Mouse (Mus musculus) NIH3T3 (cell line): ENCODE results near the gene Senp1.

ENCODE experiments used
- DNase-seq: peaks from one replicate; pipeline ENCODE4 v3.0.0-alpha.2; 2012; ENCODE audit warnings: low read depth

Gene Senp1

GRCm38 (mm10) chr15:98048918-98049700 is 44.4 kb downstream of the Senp1 start:
- peak; percentile 82 for DNase-seq

- DNase-seq: no peak
These were observed 49.2 kb downstream of the Senp1 start for GRCm38 (mm10) chr15:98044387-98044786.

- no peak for DNase-seq
These were observed 49.6 kb downstream of the Senp1 start for GRCm38 (mm10) chr15:98043967-98044366.

- no peak for DNase-seq
These were observed 51.0 kb downstream of the Senp1 start for GRCm38 (mm10) chr15:98042508-98042907.

- DNase-seq: no peak
These were observed 53.9 kb downstream of the Senp1 start for GRCm38 (mm10) chr15:98039682-98040081.

GRCm38 (mm10) chr15:98036578-98036977 is 57.0 kb downstream of the Senp1 start:
- DNase-seq: no peak

- no peak for DNase-seq
These were observed 58.3 kb downstream of the Senp1 start for GRCm38 (mm10) chr15:98035076-98035755.

- DNase-seq: no peak
These were observed 60.3 kb downstream of the Senp1 start for GRCm38 (mm10) chr15:98033233-98033748.

GRCm38 (mm10) chr15:98029798-98030197 is 63.7 kb downstream of the Senp1 start:
- no peak for DNase-seq

GRCm38 (mm10) chr15:98026967-98027904 is 66.3 kb downstream of the Senp1 start:
- peak; percentile 31 for DNase-seq

- peak; percentile 14 for DNase-seq
These were observed 67.9 kb downstream of the Senp1 start for GRCm38 (mm10) chr15:98025611-98026010.

- DNase-seq: peak; percentile 25
These were observed 70.4 kb downstream of the Senp1 start for GRCm38 (mm10) chr15:98023137-98023536.

- DNase-seq: peak; percentile 70
These were observed 71.7 kb downstream of the Senp1 start for GRCm38 (mm10) chr15:98021886-98022285.

- DNase-seq: no peak
These were observed 74.5 kb downstream of the Senp1 start for GRCm38 (mm10) chr15:98019047-98019446.

GRCm38 (mm10) chr15:98017925-98018324 is 75.6 kb downstream of the Senp1 start:
- peak; percentile 14 for DNase-seq

GRCm38 (mm10) chr15:98012810-98013209 is 80.7 kb downstream of the Senp1 start:
- no peak for DNase-seq

- no peak for DNase-seq
These were observed 88.4 kb downstream of the Senp1 start for GRCm38 (mm10) chr15:98005181-98005580.

- no peak for DNase-seq
These were observed 88.8 kb downstream of the Senp1 start for GRCm38 (mm10) chr15:98004740-98005159.

GRCm38 (mm10) chr15:98003822-98004739 is 89.5 kb downstream of the Senp1 start, which contains the start of gene Col2a1:
Gene Col2a1 (minus strand): TSS chr15:98004695.
- no peak for DNase-seq

- DNase-seq: no peak
These were observed 90.3 kb downstream of the Senp1 start for GRCm38 (mm10) chr15:98002991-98003821.
